Mouse (Mus musculus) heart, embryonic 13.5 days (tissue): ENCODE results near the gene Xpr1. TPM values are rescaled to one million over a fixed set of nuclear protein-coding genes. Genes with fewer than 3 reads are reported as not detected.
A peak's percentile ranks its signal among the peaks of the same experiment; 100 is the strongest.

Experiments used
- ATAC-seq: fragments of 200-750 bp; cut with Nextera tagmentation; 2 replicates; pipeline ENCODE4 v1.8.0; 2017; ENCODE audit warnings: moderate TSS enrichment; ENCODE audit not compliant: insufficient number of reproducible peaks, low FRiP score, low TSS enrichment; ENCODE audit errors: extremely low read depth
- H3K27ac ChIP-seq: fragments of 300-500 bp; sonication (generic); replicated peaks from 2 replicates; pipeline ENCODE4 v1.5.1; 2015; ENCODE audit warnings: moderate library complexity, mild to moderate bottlenecking, inconsistent platforms
- H3K27me3 ChIP-seq: fragments of 300-500 bp; sonication (generic); replicated peaks from 2 replicates; pipeline ENCODE4 v1.6.1; 2015; ENCODE audit warnings: mild to moderate bottlenecking, inconsistent platforms
- H3K36me3 ChIP-seq: fragments of 300-500 bp; sonication (generic); 2 replicates; pipeline ENCODE4 v1.6.1; 2015; ENCODE audit warnings: mild to moderate bottlenecking, inconsistent platforms
- H3K4me1 ChIP-seq: fragments of 300-500 bp; sonication (generic); 2 replicates; pipeline ENCODE4 v1.6.1; 2015; ENCODE audit warnings: inconsistent platforms
- H3K4me2 ChIP-seq: fragments of 300-500 bp; sonication (generic); 2 replicates; pipeline ENCODE4 v1.6.1; 2015; ENCODE audit warnings: inconsistent platforms, mild to moderate bottlenecking, moderate library complexity
- H3K4me3 ChIP-seq: fragments of 300-500 bp; sonication (generic); 2 replicates; pipeline ENCODE4 v1.5.1; 2015; ENCODE audit warnings: moderate library complexity, mild to moderate bottlenecking, inconsistent platforms
- H3K9ac ChIP-seq: fragments of 300-500 bp; sonication (generic); 2 replicates; pipeline ENCODE4 v1.6.1; 2015; ENCODE audit warnings: inconsistent platforms, mild to moderate bottlenecking, moderate library complexity
- H3K9me3 ChIP-seq: fragments of 300-500 bp; sonication (generic); 2 replicates; pipeline ENCODE4 v1.6.1; 2016; ENCODE audit warnings: inconsistent platforms
- WGBS: fragments of 180-500 bp; shearing (Covaris S2); methylation state at CpG from one replicate; pipeline ENCODE4 v1.1.7; 2015; ENCODE audit warnings: mixed read lengths; 5-methylcytosine and 5-hydroxymethylcytosine counted together
- polyA plus RNA-seq: library from polyadenylated mRNA; unstranded; fragments of >200 nt; fragmentation: Nextera tagmentation; extraction: Ambion mirVana; gene quantifications from 2 replicates; pipeline ENCODE4 v1.2.1, GENCODE M21; 2015

Xpr1 gene
- polyA plus RNA-seq, 1 experiment from 2014 or later: 9.5 TPM

GRCm38 (mm10) chr1:155239169-155239568, 178.0 kb downstream of the Xpr1 start:
- Histone ChIP-seq H3K36me3 (peaks cover 41% of the 10 kb centered on the region), H3K9ac (peak overlapping the region; percentile 68), H3K4me3 (no peak overlapping the region), H3K9me3 (no peaks in the 10 kb centered on the region), H3K4me2 (peak overlapping the region; percentile 28), H3K27me3 (no peaks in the 10 kb centered on the region), H3K4me1 (peaks cover 83% of the 10 kb centered on the region), H3K27ac (0 out of 2 replicates have a peak overlapping the region, but pooled peaks have one; percentile 16)
- ATAC-seq: no peak
- 50% methylated on average over 4 of the region's 4 CpGs for WGBS

- no peak for ATAC-seq
- H3K27me3 ChIP-seq: no peaks in the 10 kb centered on the region
- WGBS: 83% methylated on average over 5 of the region's 5 CpGs
- no peaks in the 10 kb centered on the region for H3K9me3 ChIP-seq
- peaks cover 43% of the 10 kb centered on the region for H3K36me3 ChIP-seq
- 0 out of 2 replicates have a peak overlapping the region, but pooled peaks have one; percentile 8 for H3K9ac ChIP-seq
- no peak overlapping the region for H3K27ac ChIP-seq
- peaks cover 89% of the 10 kb centered on the region for H3K4me1 ChIP-seq
- H3K4me3 ChIP-seq: no peak overlapping the region
- H3K4me2 ChIP-seq: no peak overlapping the region
These were observed 179.1 kb downstream of the Xpr1 start for GRCm38 (mm10) chr1:155238126-155238525.

- peaks cover 90% of the 10 kb centered on the region for H3K4me1 ChIP-seq
- peaks cover 45% of the 10 kb centered on the region for H3K36me3 ChIP-seq
- H3K4me3 ChIP-seq: no peak overlapping the region
- no peaks in the 10 kb centered on the region for H3K27me3 ChIP-seq
- no peaks in the 10 kb centered on the region for H3K9me3 ChIP-seq
- peak overlapping the region; percentile 98 for H3K27ac ChIP-seq
- 0 out of 2 replicates have a peak overlapping the region, but pooled peaks have one; percentile 28 for H3K4me2 ChIP-seq
- no peak for ATAC-seq
- 59% methylated on average over 11 of the region's 11 CpGs for WGBS
- peak overlapping the region; percentile 73 for H3K9ac ChIP-seq
These were observed 179.8 kb downstream of the Xpr1 start for GRCm38 (mm10) chr1:155237390-155237789.

- Histone ChIP-seq H3K27me3 (no peaks in the 10 kb centered on the region), H3K27ac (peak overlapping the region; percentile 98), H3K4me2 (peak overlapping the region; percentile 28), H3K4me1 (peaks cover 91% of the 10 kb centered on the region), H3K36me3 (peaks cover 48% of the 10 kb centered on the region), H3K9ac (peak overlapping the region; percentile 73), H3K4me3 (no peak overlapping the region), H3K9me3 (no peaks in the 10 kb centered on the region)
- no peak for ATAC-seq
- WGBS: 40% methylated on average over 13 of the region's 13 CpGs
These were observed 180.8 kb downstream of the Xpr1 start for GRCm38 (mm10) chr1:155236306-155237024.

- ATAC-seq: no peak
- H3K9ac ChIP-seq: peak overlapping the region; percentile 73
- 33% methylated on average over 2 of the region's 2 CpGs for WGBS
- H3K4me3 ChIP-seq: no peak overlapping the region
- 0 out of 2 replicates have a peak overlapping the region, but pooled peaks have one; percentile 1 for H3K4me2 ChIP-seq
- H3K27me3 ChIP-seq: no peaks in the 10 kb centered on the region
- H3K27ac ChIP-seq: peak overlapping the region; percentile 98
- H3K9me3 ChIP-seq: no peaks in the 10 kb centered on the region
- peaks cover 93% of the 10 kb centered on the region for H3K4me1 ChIP-seq
- H3K36me3 ChIP-seq: peaks cover 48% of the 10 kb centered on the region
These were observed 181.6 kb downstream of the Xpr1 start for GRCm38 (mm10) chr1:155235641-155236040.

- 28% methylated on average over 14 of the region's 14 CpGs for WGBS
- Histone ChIP-seq H3K4me3 (peak overlapping the region; percentile 15; the same call in 1 of the 2 replicates), H3K9ac (peak overlapping the region; percentile 75)
These were observed 183.1 kb downstream of the Xpr1 start for GRCm38 (mm10) chr1:155233931-155234607.

GRCm38 (mm10) chr1:155233378-155233777, 183.8 kb downstream of the Xpr1 start:
- H3K36me3 ChIP-seq: peaks cover 31% of the 10 kb centered on the region
- no peak for ATAC-seq
- H3K4me3 ChIP-seq: no peak overlapping the region
- no peaks in the 10 kb centered on the region for H3K27me3 ChIP-seq
- peak overlapping the region; percentile 98 for H3K27ac ChIP-seq
- 64% methylated on average over 9 of the region's 9 CpGs for WGBS
- H3K4me2 ChIP-seq: peak overlapping the region; percentile 53
- no peaks in the 10 kb centered on the region for H3K9me3 ChIP-seq
- peak overlapping the region; percentile 75 for H3K9ac ChIP-seq
- H3K4me1 ChIP-seq: peaks cover 89% of the 10 kb centered on the region

More at GRCm38 (mm10) chr1:155233931-155234607, 183.1 kb downstream of the Xpr1 start:
- Histone ChIP-seq H3K4me2 (peak overlapping the region; percentile 53), H3K36me3 (peaks cover 34% of the 10 kb centered on the region), H3K4me1 (peaks cover 95% of the 10 kb centered on the region), H3K9me3 (no peaks in the 10 kb centered on the region), H3K27me3 (no peaks in the 10 kb centered on the region), H3K27ac (peak overlapping the region; percentile 98)
- ATAC-seq: peak; percentile 39; the same call in 1 of the 2 replicates

GRCm38 (mm10) chr1:155232786-155233185, 184.4 kb downstream of the Xpr1 start:
- Histone ChIP-seq H3K36me3 (peaks cover 36% of the 10 kb centered on the region), H3K4me1 (peaks cover 83% of the 10 kb centered on the region), H3K4me2 (peak overlapping the region; percentile 53), H3K9me3 (no peaks in the 10 kb centered on the region), H3K27ac (peak overlapping the region; percentile 98), H3K27me3 (no peaks in the 10 kb centered on the region), H3K4me3 (no peak overlapping the region), H3K9ac (peak overlapping the region; percentile 69)
- ATAC-seq: no peak
- WGBS: 64% methylated on average over 6 of the region's 6 CpGs

- peak overlapping the region; percentile 98 for H3K27ac ChIP-seq
- H3K9me3 ChIP-seq: no peaks in the 10 kb centered on the region
- WGBS: 66% methylated on average over 12 of the region's 12 CpGs
- H3K4me1 ChIP-seq: peaks cover 79% of the 10 kb centered on the region
- H3K9ac ChIP-seq: peak overlapping the region; percentile 69
- ATAC-seq: no peak
- H3K36me3 ChIP-seq: peaks cover 40% of the 10 kb centered on the region
- H3K4me3 ChIP-seq: no peak overlapping the region
- no peaks in the 10 kb centered on the region for H3K27me3 ChIP-seq
- H3K4me2 ChIP-seq: peak overlapping the region; percentile 53
These were observed 184.8 kb downstream of the Xpr1 start for GRCm38 (mm10) chr1:155232385-155232784.

GRCm38 (mm10) chr1:155229464-155230411, 187.5 kb downstream of the Xpr1 start:
- Histone ChIP-seq H3K9me3 (no peaks in the 10 kb centered on the region), H3K4me1 (peaks cover 56% of the 10 kb centered on the region), H3K9ac (peak overlapping the region; percentile 34), H3K27me3 (no peaks in the 10 kb centered on the region), H3K4me2 (0 out of 2 replicates have a peak overlapping the region, but pooled peaks have one; percentile 1), H3K36me3 (peaks cover 57% of the 10 kb centered on the region), H3K4me3 (no peak overlapping the region), H3K27ac (peak overlapping the region; percentile 71)
- 26% methylated on average over 14 of the region's 14 CpGs for WGBS
- ATAC-seq: no peak
